In the genomic region with DNA sequence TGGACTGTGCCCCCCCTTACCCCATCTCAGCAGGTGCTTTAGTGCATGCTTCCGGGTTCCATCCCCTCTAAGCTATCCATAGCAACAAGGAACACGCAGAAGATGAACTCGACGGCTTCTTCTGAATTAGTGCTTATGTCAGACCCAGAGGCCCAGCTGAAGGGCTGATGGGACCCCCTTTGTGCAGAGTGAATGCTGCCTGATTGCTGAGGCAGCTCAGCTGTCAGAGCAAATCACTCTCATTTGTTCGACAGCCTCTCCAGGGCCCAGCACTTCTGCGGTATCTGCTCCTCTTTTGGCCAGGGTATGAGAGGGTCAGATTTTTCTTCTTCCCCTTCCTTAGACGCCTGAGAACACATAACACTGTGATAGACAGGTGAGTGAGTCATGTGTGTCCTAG, we compare ENCODE assay signal across 17 mouse cellular contexts.
A peak's percentile ranks its signal among the peaks of the same experiment; 100 is the strongest.
DNase-seq lines count a peak whose midpoint lies in the region; ATAC-seq and TF ChIP-seq lines count a peak whose summit lies in the region.
"Had no signal": no experiment of that assay in that cellular context is flagged by ENCODE, and none has a peak within 500 bp of the region (broad histone marks: within the 10 kb centered on the region; RNA-seq: fewer than 3 reads in every experiment).

No protein-coding gene starts in this region.

- TF ChIP-seq EP300 in heart, adult 2 months (IDR thresholded peaks at IDR 0.05; ENCODE audit: insufficient read depth, low read depth, low read length) = no peak

- intact Hi-C loops in heart, adult 2 months (cut with DNase I) = loop anchor here (1.0 kb wide), 1 partner anchor 239 kb away; no protein-coding TSS in a partner anchor

- no peak overlapping the region for H3K4me3 ChIP-seq in heart, adult 2 months
- no peak overlapping the region for H3K4me3 ChIP-seq in forebrain, embryonic 13.5 days
- no peak overlapping the region for H3K4me3 ChIP-seq in hindbrain, embryonic 16.5 days (ENCODE audit: low read length)
- H3K4me3 ChIP-seq: heart, embryonic 12.5 days; layer of hippocampus, adult 2 months had no signal

- WGBS in heart, adult 2 months = 84% methylated on average over 7 of the region's 7 CpGs
- WGBS in forebrain, embryonic 13.5 days = 10% methylated on average over 7 of the region's 7 CpGs
- WGBS in hindbrain, embryonic 16.5 days = 24% methylated on average over 7 of the region's 7 CpGs

- 0 out of 2 replicates have a peak, but pooled peaks cover 4% of the 10 kb centered on the region for H3K9me3 ChIP-seq in forebrain, embryonic 13.5 days (replicated peaks)
- no peaks in the 10 kb centered on the region for H3K9me3 ChIP-seq in hindbrain, embryonic 16.5 days (ENCODE audit: control insufficient read depth, low read length)

- ATAC-seq in forebrain, embryonic 13.5 days = peak; percentile 83
- peak; percentile 46 for ATAC-seq in hindbrain, embryonic 16.5 days
- ATAC-seq: liver, postnatal 0 days had no signal

- no peaks in the 10 kb centered on the region; the same call in 1 of the 2 replicates for H3K4me1 ChIP-seq in heart, adult 2 months (ENCODE audit: control insufficient read depth, insufficient read depth, low read length)
- peaks cover 17% of the 10 kb centered on the region for H3K4me1 ChIP-seq in forebrain, embryonic 13.5 days
- H3K4me1 ChIP-seq in hindbrain, embryonic 16.5 days (ENCODE audit: control insufficient read depth, insufficient read depth, low read depth, low read length) = no peaks in the 10 kb centered on the region
- H3K4me1 ChIP-seq: heart, embryonic 12.5 days had no signal

- no peak for TF ChIP-seq CTCF in heart, adult 2 months (IDR thresholded peaks at IDR 0.05)

- no peaks in the 10 kb centered on the region for H3K79me2 ChIP-seq in heart, adult 2 months (replicated peaks; ENCODE audit: control insufficient read depth, insufficient read depth, low read length)

- H3K27me3 ChIP-seq in heart, adult 2 months (ENCODE audit: control insufficient read depth, insufficient read depth, low read length) = no peaks in the 10 kb centered on the region
- no peaks in the 10 kb centered on the region for H3K27me3 ChIP-seq in forebrain, embryonic 13.5 days
- H3K27me3 ChIP-seq in hindbrain, embryonic 16.5 days (replicated peaks; ENCODE audit: control insufficient read depth, insufficient read depth, low read length) = no peaks in the 10 kb centered on the region
- H3K27me3 ChIP-seq: heart, embryonic 12.5 days had no signal

- no peak overlapping the region for H3K9ac ChIP-seq in heart, adult 2 months (ENCODE audit: low read depth, low read length)
- H3K9ac ChIP-seq in forebrain, embryonic 13.5 days = no peak overlapping the region
- H3K9ac ChIP-seq in hindbrain, embryonic 16.5 days (ENCODE audit: low read depth, low read length) = no peak overlapping the region
- H3K9ac ChIP-seq: heart, embryonic 12.5 days; liver, postnatal 0 days had no signal

- TF ChIP-seq POLR2A in heart, adult 2 months (IDR thresholded peaks at IDR 0.05; ENCODE audit: insufficient read depth, low read depth, low read length) = no peak

- H3K27ac ChIP-seq in heart, adult 2 months = no peak overlapping the region
- H3K27ac ChIP-seq in forebrain, embryonic 13.5 days = peak overlapping the region; percentile 52
- no peak overlapping the region for H3K27ac ChIP-seq in hindbrain, embryonic 16.5 days (ENCODE audit: low read depth, low read length)
- H3K27ac ChIP-seq: layer of hippocampus, adult 2 months had no signal

- 0 out of 2 replicates have a peak overlapping the region, but pooled peaks have one; percentile 0 for H3K4me2 ChIP-seq in forebrain, embryonic 13.5 days
- no peak overlapping the region for H3K4me2 ChIP-seq in hindbrain, embryonic 16.5 days (ENCODE audit: low read length)
- H3K4me2 ChIP-seq: heart, embryonic 12.5 days had no signal

- H3K36me3 ChIP-seq in heart, adult 2 months (ENCODE audit: control insufficient read depth, insufficient read depth, low read length) = no peaks in the 10 kb centered on the region
- no peaks in the 10 kb centered on the region for H3K36me3 ChIP-seq in forebrain, embryonic 13.5 days (ENCODE audit: poor library complexity, severe bottlenecking)
- H3K36me3 ChIP-seq in hindbrain, embryonic 16.5 days (ENCODE audit: control insufficient read depth, insufficient read depth, low read length) = no peaks in the 10 kb centered on the region
- H3K36me3 ChIP-seq: heart, embryonic 12.5 days had no signal

- DNase-seq in heart, adult 11 months = peak; percentile 74
- no peak for DNase-seq in heart, adult 2 months
- peak; percentile 89 for DNase-seq in retina, postnatal 1 day
- DNase-seq in cerebellum, postnatal 4 days (ENCODE audit: low spot score in 2 of 2) = no peak
- DNase-seq in adrenal gland, adult 18-20 months (ENCODE audit: low spot score in 2 of 2) = no peak
- no peak for DNase-seq in B cell, adult 2 months
- DNase-seq: adrenal gland, adult 2 months; cerebellum, postnatal 14 days; gastrocnemius, postnatal 10 days; kidney, adult 9 months; liver, postnatal 0 days; lung, postnatal 4 days; thymus, postnatal 25 days had no signal

Comparison
In these comparisons a context has a peak if more than half of its experiments do, and no peak if none do; other contexts are left out.
1. DNase-seq: peak in heart, adult 11 months (single experiment) and retina, postnatal 1 day (single experiment); none in heart, adult 2 months (0 of 2), cerebellum, postnatal 4 days (0 of 2), adrenal gland, adult 18-20 months (0 of 2) and B cell, adult 2 months (0 of 2).